Mouse (Mus musculus) thymus, postnatal 0 days (tissue): ENCODE measurements around the gene Pbld1. TPM values are rescaled to one million over a fixed set of nuclear protein-coding genes. Genes with fewer than 3 reads are reported as not detected.

ENCODE experiments used
- polyA plus RNA-seq: library from polyadenylated mRNA; unstranded; fragments of >200 nt; fragmentation: Nextera tagmentation; extraction: Ambion mirVana; gene quantifications from 2 replicates; pipeline ENCODE4 v1.2.1, GENCODE M21; 2015

Gene Pbld1
- polyA plus RNA-seq, 1 experiment from 2014 or later = 0.55 TPM

Other genes with a start within 250 kb of the Pbld1 start
- gene Tet1, start 151.2 kb upstream of the Pbld1 start, polyA plus RNA-seq = 11.6 and 14.5 TPM in 2 replicates
- gene Slc25a16, start 139.5 kb upstream of the Pbld1 start, polyA plus RNA-seq = 13.7 and 16.5 TPM in 2 replicates
- 21.1 and 21.7 TPM in 2 replicates for gene Dna2, start 113.1 kb upstream of the Pbld1 start, polyA plus RNA-seq
- 17.4 and 23.1 TPM in 2 replicates for gene Rufy2, start 79.9 kb upstream of the Pbld1 start, polyA plus RNA-seq
- 51.0 and 53.6 TPM in 2 replicates for gene Hnrnph3, start 35.9 kb upstream of the Pbld1 start, polyA plus RNA-seq
- gene Pbld2, start 35.8 kb upstream of the Pbld1 start, polyA plus RNA-seq = 1.0 TPM in 2 replicates
- 0.12 and 0.13 TPM in 2 replicates for gene Atoh7, start 39.5 kb downstream of the Pbld1 start, polyA plus RNA-seq
- gene Mypn, start 143.8 kb downstream of the Pbld1 start, polyA plus RNA-seq = 0.04 and 0.08 TPM in 2 replicates
- 34.5 and 43.3 TPM in 2 replicates for gene Herc4, start 183.6 kb downstream of the Pbld1 start, polyA plus RNA-seq